Mouse (Mus musculus) adrenal gland, adult 2 months (tissue): ENCODE measurements at regions not wholly inside any gene's neighbourhood (a gene's known extent, or its start where the extent isn't known, plus 50 kb on each side); places are given as distances from the start of the nearest gene placed in this dataset.

ENCODE experiments used
- DNase-seq: peaks from one replicate; pipeline ENCODE4 v3.0.0; 2021

- DNase-seq = no peak
Observed at GRCm38 (mm10) chr10:43749496-43750110, 151.9 kb downstream of the Qrsl1 start.

- DNase-seq = no peak
Observed at GRCm38 (mm10) chr10:43750401-43750800, 151.1 kb downstream of the Qrsl1 start.

GRCm38 (mm10) chr10:43750854-43751253 is 150.7 kb downstream of the Qrsl1 start:
- no peak for DNase-seq

GRCm38 (mm10) chr10:43751881-43752675 is 149.5 kb downstream of the Qrsl1 start:
- peak; percentile 49 for DNase-seq

- no peak for DNase-seq
Observed at GRCm38 (mm10) chr10:43756881-43757565, 144.5 kb downstream of the Qrsl1 start.

- peak; percentile 24 for DNase-seq
Observed at GRCm38 (mm10) chr10:43758124-43759025, 143.2 kb downstream of the Qrsl1 start.

- DNase-seq = no peak
Observed at GRCm38 (mm10) chr10:43759186-43759905, 142.2 kb downstream of the Qrsl1 start.

- no peak for DNase-seq
Observed at GRCm38 (mm10) chr10:43759906-43760281, 141.7 kb downstream of the Qrsl1 start.

- DNase-seq = no peak
Observed at GRCm38 (mm10) chr10:43761979-43762570, 139.5 kb downstream of the Qrsl1 start.

GRCm38 (mm10) chr10:43764581-43764980 is 137.0 kb downstream of the Qrsl1 start:
- DNase-seq = no peak

GRCm38 (mm10) chr10:43765275-43765674 is 136.3 kb downstream of the Qrsl1 start:
- DNase-seq = peak; percentile 46

GRCm38 (mm10) chr10:43765829-43766486 is 135.6 kb downstream of the Qrsl1 start:
- DNase-seq = no peak

GRCm38 (mm10) chr10:43767961-43768726 is 133.4 kb downstream of the Qrsl1 start:
- no peak for DNase-seq

GRCm38 (mm10) chr10:43769026-43769425 is 132.5 kb downstream of the Qrsl1 start:
- DNase-seq = no peak

- DNase-seq = no peak
Observed at GRCm38 (mm10) chr10:43775807-43776206, 125.7 kb downstream of the Qrsl1 start.

- no peak for DNase-seq
Observed at GRCm38 (mm10) chr10:43777612-43778600, 123.6 kb downstream of the Qrsl1 start.

GRCm38 (mm10) chr10:43780571-43780970 is 121.0 kb downstream of the Qrsl1 start:
- no peak for DNase-seq

GRCm38 (mm10) chr10:43783304-43783703 is 118.2 kb downstream of the Qrsl1 start:
- no peak for DNase-seq
